Mouse (Mus musculus): Measurements from ENCODE around the gene Rnf187.

- no peak for TF ChIP-seq GATA1 (IDR thresholded peaks at IDR 0.05; ENCODE audit: borderline replicate concordance, low read length)
- no peak for TF ChIP-seq FLI1 (IDR thresholded peaks at IDR 0.05; ENCODE audit: low read length)
Observed at GRCm38 (mm10) chr11:58979183-58979582, 40.5 kb upstream of the Rnf187 start.

Measured in megakaryocyte, embryonic 14.5 days (primary cell).